Mouse (Mus musculus): ENCODE data around the gene Ap4m1. TPM values are rescaled to one million over a fixed set of nuclear protein-coding genes. Genes with fewer than 3 reads are reported as not detected.

Gene Ap4m1
- 15.2 and 15.5 TPM in 2 replicates for polyA plus RNA-seq (2014; fragmentation: Nextera tagmentation; extraction: Ambion mirVana)

GRCm38 (mm10) chr5:138171695-138172491, at the start of gene Ap4m1, which contains the start of gene Mcm7:
Gene Ap4m1, plus strand, starts transcription at chr5:138172002.
Gene Mcm7, minus strand, starts transcription at chr5:138172422.
- ATAC-seq (ENCODE audit: low FRiP score) (peak; percentile 91), DNase-seq (ENCODE audit: low spot score) (peak; percentile 96)
- Histone ChIP-seq H3K27ac (peak within 1 kb of the TSS; percentile 90), H3K9me3 (ENCODE audit: control insufficient read depth, low read length) (no peaks in the 10 kb centered on the region), H3K36me3 (replicated peaks; ENCODE audit: control insufficient read depth, insufficient read depth) (peaks cover 58% of the 10 kb centered on the region), H3K4me1 (replicated peaks; ENCODE audit: control insufficient read depth, insufficient read depth, low read length) (peaks cover 22% of the 10 kb centered on the region), H3K4me2 (replicated peaks) (peak within 1 kb of the TSS; percentile 99), H3K4me3 (replicated peaks; ENCODE audit: low read length) (peak within 1 kb of the TSS; percentile 84), H3K27me3 (ENCODE audit: control insufficient read depth, insufficient read depth, low read length) (no peaks in the 10 kb centered on the region), H3K9ac (peak within 1 kb of the TSS; percentile 71)
- WGBS: under 1% methylated on average over 54 of the region's 54 CpGs

GRCm38 (mm10) chr5:138132425-138133064, 39.3 kb upstream of the Ap4m1 start:
- ATAC-seq (ENCODE audit: low FRiP score): no peak
- H3K9me3 ChIP-seq (ENCODE audit: control insufficient read depth, low read length): no peaks in the 10 kb centered on the region
- H3K36me3 ChIP-seq (replicated peaks; ENCODE audit: control insufficient read depth, insufficient read depth): peaks cover 86% of the 10 kb centered on the region
- H3K4me3 ChIP-seq (replicated peaks; ENCODE audit: low read length): no peak overlapping the region
- H3K4me2 ChIP-seq (replicated peaks): no peak overlapping the region
- no peak overlapping the region for H3K9ac ChIP-seq
- H3K27me3 ChIP-seq (ENCODE audit: control insufficient read depth, insufficient read depth, low read length): no peaks in the 10 kb centered on the region
- H3K4me1 ChIP-seq (replicated peaks; ENCODE audit: control insufficient read depth, insufficient read depth, low read length): no peaks in the 10 kb centered on the region
- H3K27ac ChIP-seq: no peak overlapping the region
- DNase-seq (ENCODE audit: low spot score): no peak
- WGBS: 94% methylated on average over 5 of the region's 5 CpGs

GRCm38 (mm10) chr5:138137257-138137656, 34.5 kb upstream of the Ap4m1 start:
- WGBS: 85% methylated on average over 4 of the region's 4 CpGs
- DNase-seq (ENCODE audit: low spot score) (no peak), ATAC-seq (ENCODE audit: low FRiP score) (no peak)
- H3K4me3 ChIP-seq (replicated peaks; ENCODE audit: low read length): no peak overlapping the region
- no peak overlapping the region for H3K9ac ChIP-seq
- no peaks in the 10 kb centered on the region for H3K4me1 ChIP-seq (replicated peaks; ENCODE audit: control insufficient read depth, insufficient read depth, low read length)
- no peak overlapping the region for H3K4me2 ChIP-seq (replicated peaks)
- no peaks in the 10 kb centered on the region for H3K9me3 ChIP-seq (ENCODE audit: control insufficient read depth, low read length)
- H3K27me3 ChIP-seq (ENCODE audit: control insufficient read depth, insufficient read depth, low read length): no peaks in the 10 kb centered on the region
- H3K27ac ChIP-seq: no peak overlapping the region
- peaks cover 57% of the 10 kb centered on the region for H3K36me3 ChIP-seq (replicated peaks; ENCODE audit: control insufficient read depth, insufficient read depth)

GRCm38 (mm10) chr5:138137935-138138549, 33.8 kb upstream of the Ap4m1 start:
- peak; percentile 84 for DNase-seq (ENCODE audit: low spot score)
- ATAC-seq (ENCODE audit: low FRiP score): no peak

GRCm38 (mm10) chr5:138138585-138138984, 33.2 kb upstream of the Ap4m1 start:
- no peak overlapping the region for H3K9ac ChIP-seq
- H3K4me2 ChIP-seq (replicated peaks): no peak overlapping the region
- H3K27ac ChIP-seq: no peak overlapping the region
- no peaks in the 10 kb centered on the region for H3K9me3 ChIP-seq (ENCODE audit: control insufficient read depth, low read length)
- H3K4me3 ChIP-seq (replicated peaks; ENCODE audit: low read length): no peak overlapping the region
- no peaks in the 10 kb centered on the region for H3K27me3 ChIP-seq (ENCODE audit: control insufficient read depth, insufficient read depth, low read length)
- WGBS: 88% methylated on average over 4 of the region's 4 CpGs
- no peak for ATAC-seq (ENCODE audit: low FRiP score)
- H3K4me1 ChIP-seq (replicated peaks; ENCODE audit: control insufficient read depth, insufficient read depth, low read length): no peaks in the 10 kb centered on the region
- peaks cover 55% of the 10 kb centered on the region for H3K36me3 ChIP-seq (replicated peaks; ENCODE audit: control insufficient read depth, insufficient read depth)
- DNase-seq (ENCODE audit: low spot score): no peak

More at GRCm38 (mm10) chr5:138137935-138138549, 33.8 kb upstream of the Ap4m1 start:
- no peaks in the 10 kb centered on the region for H3K9me3 ChIP-seq (ENCODE audit: control insufficient read depth, low read length)
- no peak overlapping the region for H3K9ac ChIP-seq
- WGBS: 64% methylated on average over 8 of the region's 8 CpGs
- no peak overlapping the region for H3K4me3 ChIP-seq (replicated peaks; ENCODE audit: low read length)
- no peaks in the 10 kb centered on the region for H3K4me1 ChIP-seq (replicated peaks; ENCODE audit: control insufficient read depth, insufficient read depth, low read length)
- H3K4me2 ChIP-seq (replicated peaks): no peak overlapping the region
- peaks cover 55% of the 10 kb centered on the region for H3K36me3 ChIP-seq (replicated peaks; ENCODE audit: control insufficient read depth, insufficient read depth)
- no peak overlapping the region for H3K27ac ChIP-seq
- no peaks in the 10 kb centered on the region for H3K27me3 ChIP-seq (ENCODE audit: control insufficient read depth, insufficient read depth, low read length)

GRCm38 (mm10) chr5:138154390-138154789, 17.4 kb upstream of the Ap4m1 start:
- 89% methylated on average over 3 of the region's 3 CpGs for WGBS
- no peaks in the 10 kb centered on the region for H3K27me3 ChIP-seq (ENCODE audit: control insufficient read depth, insufficient read depth, low read length)

GRCm38 (mm10) chr5:138155443-138155976, 16.3 kb upstream of the Ap4m1 start, which contains the start of gene Zfp113:
Gene Zfp113, minus strand, starts transcription at chr5:138155744.
- H3K4me2 ChIP-seq (replicated peaks): peak within 1 kb of the TSS; percentile 89
- peak within 1 kb of the TSS; percentile 74 for H3K4me3 ChIP-seq (replicated peaks; ENCODE audit: low read length)
- H3K27ac ChIP-seq: peak within 1 kb of the TSS; percentile 97
- H3K36me3 ChIP-seq (replicated peaks; ENCODE audit: control insufficient read depth, insufficient read depth): peaks cover 23% of the 10 kb centered on the region
- WGBS: under 1% methylated on average over 31 of the region's 31 CpGs
- no peaks in the 10 kb centered on the region for H3K9me3 ChIP-seq (ENCODE audit: control insufficient read depth, low read length)
- peak; percentile 96 for ATAC-seq (ENCODE audit: low FRiP score)
- peaks cover 10% of the 10 kb centered on the region for H3K4me1 ChIP-seq (replicated peaks; ENCODE audit: control insufficient read depth, insufficient read depth, low read length)
- peak; percentile 95 for DNase-seq (ENCODE audit: low spot score)
- H3K9ac ChIP-seq: peak within 1 kb of the TSS; percentile 98
- H3K27me3 ChIP-seq (ENCODE audit: control insufficient read depth, insufficient read depth, low read length): no peaks in the 10 kb centered on the region

More at GRCm38 (mm10) chr5:138154390-138154789, 17.4 kb upstream of the Ap4m1 start:
- DNase-seq (ENCODE audit: low spot score) (no peak), ATAC-seq (ENCODE audit: low FRiP score) (no peak)
- Histone ChIP-seq H3K27ac (peak overlapping the region; percentile 97; the same call in 1 of the 2 replicates), H3K9ac (peak overlapping the region; percentile 98), H3K4me3 (replicated peaks; ENCODE audit: low read length) (peak overlapping the region; percentile 74), H3K9me3 (ENCODE audit: control insufficient read depth, low read length) (no peaks in the 10 kb centered on the region), H3K4me2 (replicated peaks) (peak overlapping the region; percentile 89), H3K4me1 (replicated peaks; ENCODE audit: control insufficient read depth, insufficient read depth, low read length) (peaks cover 10% of the 10 kb centered on the region), H3K36me3 (replicated peaks; ENCODE audit: control insufficient read depth, insufficient read depth) (peaks cover 27% of the 10 kb centered on the region)

- Histone ChIP-seq H3K9me3 (ENCODE audit: control insufficient read depth, low read length) (no peaks in the 10 kb centered on the region), H3K4me3 (replicated peaks; ENCODE audit: low read length) (peak overlapping the region; percentile 64), H3K9ac (peak overlapping the region; percentile 80), H3K27ac (peak overlapping the region; percentile 80; the same call in 1 of the 2 replicates), H3K36me3 (replicated peaks; ENCODE audit: control insufficient read depth, insufficient read depth) (peaks cover 31% of the 10 kb centered on the region), H3K4me1 (replicated peaks; ENCODE audit: control insufficient read depth, insufficient read depth, low read length) (peaks cover 12% of the 10 kb centered on the region), H3K27me3 (ENCODE audit: control insufficient read depth, insufficient read depth, low read length) (no peaks in the 10 kb centered on the region), H3K4me2 (replicated peaks) (peak overlapping the region; percentile 78)
- 71% methylated on average over 7 of the region's 7 CpGs for WGBS
- DNase-seq (ENCODE audit: low spot score): no peak
- ATAC-seq (ENCODE audit: low FRiP score): no peak
Observed at GRCm38 (mm10) chr5:138160224-138160762, 11.5 kb upstream of the Ap4m1 start.
